Mouse (Mus musculus) cortical plate, adult 2 months (tissue): ENCODE data around the gene Tent5b. TPM values are rescaled to one million over a fixed set of nuclear protein-coding genes. Genes with fewer than 3 reads are reported as not detected.
A peak's percentile ranks its signal among the peaks of the same experiment; 100 is the strongest.

ENCODE experiments used
- H3K27ac ChIP-seq: fragments of 200-500 bp; 2 replicates; pipeline ENCODE4 v1.5.1; 2012; ENCODE audit warnings: low read length, control low read depth, inconsistent platforms; ENCODE audit not compliant: insufficient read depth
- H3K4me1 ChIP-seq: fragments of 200-500 bp; 2 replicates; pipeline ENCODE4 v1.6.1; 2011; ENCODE audit warnings: low read length; ENCODE audit not compliant: control insufficient read depth, insufficient read depth
- H3K4me3 ChIP-seq: fragments of 200-500 bp; 2 replicates; pipeline ENCODE4 v1.5.1; 2011; ENCODE audit warnings: mild to moderate bottlenecking, low read length, control low read depth; ENCODE audit not compliant: insufficient read depth
- CTCF ChIP-seq: fragments of 200-500 bp; IDR thresholded peaks from 2 replicates; pipeline ENCODE4 v1.5.1; 2011; ENCODE audit warnings: mild to moderate bottlenecking, control low read depth, low read length; ENCODE audit not compliant: insufficient read depth; ENCODE audit errors: extremely low read depth
- POLR2A ChIP-seq: fragments of 200-500 bp; IDR thresholded peaks from 2 replicates; pipeline ENCODE4 v1.6.1; 2011; ENCODE audit warnings: mild to moderate bottlenecking, low read length, control low read depth; ENCODE audit not compliant: insufficient read depth; ENCODE audit errors: extremely low read depth
- polyA plus RNA-seq: library from polyadenylated mRNA; depleted of rRNA; stranded (reverse); fragments of >200 nt; gene quantifications from 2 replicates; pipeline ENCODE4 v1.2.3, GENCODE M21; 2012

The Tent5b gene
- polyA plus RNA-seq, 1 experiment = 0.06 TPM

DNA sequence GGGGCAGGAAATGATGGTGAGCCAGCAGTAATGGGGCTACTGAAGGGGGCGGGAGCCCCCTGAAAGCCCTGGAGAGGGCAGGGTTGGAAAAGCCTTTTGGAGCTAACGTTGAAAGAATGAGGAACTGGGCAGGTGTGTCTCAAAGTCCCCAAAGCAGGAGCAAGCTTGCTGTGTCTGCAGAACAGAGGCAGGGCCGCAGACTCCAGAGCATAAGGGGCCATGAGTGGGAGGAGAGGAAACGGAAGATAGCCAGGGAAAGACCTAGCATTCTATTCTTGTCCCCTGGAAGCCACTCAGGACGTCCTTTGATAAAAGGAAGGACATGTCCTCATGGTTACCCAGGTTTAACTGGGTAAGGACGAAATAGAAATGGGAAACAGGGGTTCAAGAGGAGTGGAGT, 16.7 kb upstream of the Tent5b start:
- Histone ChIP-seq H3K27ac (no peak overlapping the region), H3K4me1 (no peaks in the 10 kb centered on the region), H3K4me3 (no peak overlapping the region)
- TF ChIP-seq CTCF (no peak), POLR2A (no peak)

DNA sequence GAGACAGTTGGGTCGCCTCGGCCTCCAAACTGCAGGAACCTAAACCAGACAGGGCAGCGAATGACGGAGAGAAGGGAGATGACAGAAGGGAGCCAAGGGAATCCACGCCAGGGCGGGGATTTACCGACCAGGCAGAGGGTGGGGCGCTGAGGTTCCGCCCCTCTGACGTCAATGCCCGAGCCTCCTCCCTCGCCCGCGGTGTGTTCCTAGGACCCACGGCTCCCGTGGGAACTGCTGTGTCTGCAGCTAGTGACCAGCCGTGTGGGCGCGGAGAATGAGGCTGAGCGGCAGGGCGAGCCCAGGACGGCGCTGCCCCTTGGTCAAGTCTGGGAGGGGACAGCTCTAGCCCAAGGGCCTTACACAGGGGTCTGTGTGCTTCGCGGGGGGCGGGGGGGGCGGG, 11.9 kb upstream of the Tent5b start:
- Histone ChIP-seq H3K27ac (no peak overlapping the region), H3K4me1 (no peaks in the 10 kb centered on the region), H3K4me3 (peak overlapping the region; percentile 31)
- no peak for TF ChIP-seq CTCF

DNA sequence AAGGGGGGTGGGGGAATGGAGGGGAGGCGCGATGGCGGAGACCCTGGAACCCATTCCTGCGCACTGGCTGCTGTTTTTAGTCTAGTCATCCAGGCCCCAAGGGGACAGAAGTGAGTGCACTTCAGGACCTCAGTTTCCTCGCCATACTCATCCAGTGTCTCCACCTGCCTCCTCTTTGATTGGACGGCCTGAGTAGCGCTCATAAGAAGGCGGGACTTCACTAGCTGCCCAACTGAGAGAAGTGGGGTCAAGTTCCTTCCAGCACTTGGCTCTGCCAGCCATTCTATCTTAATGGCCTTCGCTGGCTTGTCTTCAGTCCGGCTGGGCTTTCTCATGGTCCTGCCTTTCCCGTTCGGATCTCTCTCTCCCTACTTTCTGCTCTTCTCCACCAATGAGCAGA, 10.8 kb upstream of the Tent5b start:
- TF ChIP-seq POLR2A = no peak
- TF ChIP-seq CTCF = no peak
- Histone ChIP-seq H3K4me3 (no peak overlapping the region), H3K4me1 (no peaks in the 10 kb centered on the region), H3K27ac (no peak overlapping the region)

DNA sequence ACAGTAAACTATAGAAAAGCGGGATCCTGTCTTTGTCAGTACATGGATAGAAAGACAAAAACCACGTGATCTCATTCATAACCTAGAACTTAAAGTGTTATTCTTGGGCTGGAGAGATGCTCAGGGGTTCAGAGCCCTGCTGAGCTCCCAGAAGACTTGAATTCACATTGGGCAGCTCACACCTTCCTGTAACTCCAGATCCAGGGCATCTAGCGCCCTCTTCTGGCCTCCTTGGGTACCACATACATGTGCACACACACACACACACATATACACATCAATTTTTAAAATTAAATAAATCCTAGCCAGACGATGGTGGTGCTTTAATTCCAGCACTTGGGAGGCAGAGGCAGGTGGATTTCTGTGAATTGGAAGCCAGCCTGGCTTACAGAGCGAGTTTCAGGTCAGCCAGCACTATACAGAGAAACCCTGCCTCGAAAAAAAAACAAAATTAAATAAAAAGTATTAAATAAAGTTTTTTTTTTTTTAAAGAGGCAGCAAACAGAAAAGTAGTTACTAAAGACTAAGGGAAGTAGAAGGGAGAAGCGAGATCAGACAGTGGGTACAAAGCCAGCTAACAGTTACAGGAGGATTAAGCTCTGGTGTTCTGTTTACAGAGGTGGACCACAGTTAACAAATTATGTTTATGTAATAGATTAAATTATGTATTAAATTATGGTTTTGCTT, 8.7 kb upstream of the Tent5b start:
- Histone ChIP-seq H3K27ac (no peak overlapping the region), H3K4me3 (no peak overlapping the region)
- TF ChIP-seq POLR2A (no peak), CTCF (no peak)

DNA sequence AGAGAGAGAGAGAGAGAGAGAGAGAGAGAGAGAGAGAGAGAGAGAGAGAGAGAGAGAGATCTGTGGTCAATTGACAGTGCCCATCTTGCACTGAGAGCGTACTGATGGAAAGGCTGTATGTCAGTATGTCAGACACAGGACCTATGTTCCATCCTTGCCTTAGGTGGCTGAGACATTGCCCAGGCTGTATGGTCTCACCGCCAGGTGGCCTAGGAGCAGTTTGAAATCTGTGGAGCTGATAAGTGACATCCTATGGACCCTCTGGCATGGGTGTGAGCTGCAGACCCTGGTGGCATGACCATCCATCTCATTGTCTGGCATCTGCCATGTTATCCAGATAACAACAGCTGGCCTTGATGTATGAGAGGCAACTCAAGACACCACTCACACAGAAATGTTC, 6.1 kb upstream of the Tent5b start:
- Histone ChIP-seq H3K4me3 (no peak overlapping the region), H3K4me1 (no peaks in the 10 kb centered on the region), H3K27ac (no peak overlapping the region)
- no peak for TF ChIP-seq CTCF

More for the DNA sequence above, 8.7 kb upstream of the Tent5b start:
- H3K4me1 ChIP-seq = no peaks in the 10 kb centered on the region

DNA sequence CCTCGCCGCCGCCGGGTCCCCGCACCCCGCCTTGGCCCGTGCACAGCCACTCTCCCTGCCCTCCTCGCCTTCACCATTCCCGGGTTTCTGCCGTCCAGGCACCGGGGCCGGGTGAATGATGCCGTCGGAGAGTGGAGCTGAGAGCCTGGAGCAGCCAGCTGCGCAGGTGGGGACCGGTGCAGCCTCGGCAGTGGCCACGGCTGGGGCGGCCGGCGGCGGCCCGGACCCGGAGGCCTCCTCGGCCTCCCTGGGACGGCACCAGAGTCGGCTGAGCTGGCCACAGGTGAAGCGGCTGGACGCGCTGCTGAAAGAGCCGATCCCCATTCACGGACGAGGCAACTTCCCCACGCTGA, 229 bp downstream of the Tent5b start:
- Histone ChIP-seq H3K4me1 (no peaks in the 10 kb centered on the region), H3K4me3 (no peak overlapping the region), H3K27ac (no peak overlapping the region)
- TF ChIP-seq POLR2A (no peak), CTCF (no peak)

DNA sequence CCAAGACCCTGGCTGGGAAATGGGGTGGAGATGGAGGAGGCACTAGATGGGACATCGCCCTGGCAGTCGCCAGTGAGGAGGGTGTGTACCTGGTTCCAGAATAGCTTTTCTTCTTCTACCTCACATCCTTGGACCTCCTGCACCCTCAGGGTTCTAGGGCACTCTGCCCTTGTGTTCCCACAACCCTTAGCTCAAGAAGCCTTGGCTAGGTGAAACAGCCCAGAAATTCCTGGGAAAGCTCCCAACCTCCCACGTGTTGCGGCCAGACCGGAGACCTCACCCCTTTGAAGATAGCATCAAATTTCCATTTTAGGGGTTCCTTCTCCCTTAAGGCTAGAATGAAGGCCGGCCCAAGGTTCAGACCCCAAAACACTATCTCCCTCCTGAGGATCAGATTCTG, 822 bp downstream of the Tent5b start:
- no peak overlapping the region for H3K4me3 ChIP-seq
- TF ChIP-seq POLR2A = no peak
- no peak for TF ChIP-seq CTCF
- no peaks in the 10 kb centered on the region for H3K4me1 ChIP-seq
- no peak overlapping the region for H3K27ac ChIP-seq

DNA sequence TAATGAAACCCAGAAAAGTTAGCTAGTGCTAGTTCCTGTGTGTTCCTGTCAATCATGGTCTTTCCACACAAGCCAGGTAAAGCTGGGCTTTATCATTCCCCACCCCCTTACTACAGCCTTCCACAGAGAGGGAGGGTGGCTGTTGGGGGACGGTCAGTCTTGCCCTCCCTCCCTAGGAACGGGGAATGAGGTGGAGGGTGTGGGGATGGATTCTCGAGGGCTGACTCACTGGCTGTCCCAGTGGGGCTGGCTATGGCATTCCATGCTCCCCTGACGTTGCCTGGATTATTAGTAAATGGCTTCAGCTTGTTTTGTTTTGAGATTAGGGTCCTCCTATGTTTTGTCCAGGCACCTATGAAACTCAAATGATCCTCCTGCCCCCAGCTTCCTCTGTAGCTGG, 1.6 kb downstream of the Tent5b start:
- no peak overlapping the region for H3K4me3 ChIP-seq
- no peak overlapping the region for H3K27ac ChIP-seq
- TF ChIP-seq POLR2A = no peak
- no peak for TF ChIP-seq CTCF
- no peaks in the 10 kb centered on the region for H3K4me1 ChIP-seq

DNA sequence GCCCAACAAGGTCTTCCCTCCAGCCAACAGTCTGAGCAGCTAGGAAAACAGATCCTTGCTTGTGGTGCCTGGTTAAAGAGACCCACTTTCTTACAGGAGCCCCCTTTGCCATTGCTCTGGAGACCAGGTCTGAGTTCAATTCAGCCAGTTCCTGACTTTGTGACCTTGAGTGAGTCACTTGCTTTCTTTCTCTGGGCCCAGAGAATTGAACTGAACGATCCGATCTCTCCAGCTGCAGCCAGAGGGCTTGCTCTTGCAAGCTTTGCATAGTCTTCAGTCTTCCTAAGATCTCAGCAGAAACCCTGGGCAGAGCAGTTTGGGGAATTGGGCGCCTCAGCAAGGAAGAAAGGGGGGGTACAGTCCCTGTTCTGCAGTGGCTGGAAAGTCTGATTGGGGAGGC, 2.5 kb downstream of the Tent5b start:
- TF ChIP-seq CTCF = no peak
- no peak for TF ChIP-seq POLR2A
- Histone ChIP-seq H3K4me1 (no peaks in the 10 kb centered on the region), H3K4me3 (no peak overlapping the region), H3K27ac (no peak overlapping the region)

DNA sequence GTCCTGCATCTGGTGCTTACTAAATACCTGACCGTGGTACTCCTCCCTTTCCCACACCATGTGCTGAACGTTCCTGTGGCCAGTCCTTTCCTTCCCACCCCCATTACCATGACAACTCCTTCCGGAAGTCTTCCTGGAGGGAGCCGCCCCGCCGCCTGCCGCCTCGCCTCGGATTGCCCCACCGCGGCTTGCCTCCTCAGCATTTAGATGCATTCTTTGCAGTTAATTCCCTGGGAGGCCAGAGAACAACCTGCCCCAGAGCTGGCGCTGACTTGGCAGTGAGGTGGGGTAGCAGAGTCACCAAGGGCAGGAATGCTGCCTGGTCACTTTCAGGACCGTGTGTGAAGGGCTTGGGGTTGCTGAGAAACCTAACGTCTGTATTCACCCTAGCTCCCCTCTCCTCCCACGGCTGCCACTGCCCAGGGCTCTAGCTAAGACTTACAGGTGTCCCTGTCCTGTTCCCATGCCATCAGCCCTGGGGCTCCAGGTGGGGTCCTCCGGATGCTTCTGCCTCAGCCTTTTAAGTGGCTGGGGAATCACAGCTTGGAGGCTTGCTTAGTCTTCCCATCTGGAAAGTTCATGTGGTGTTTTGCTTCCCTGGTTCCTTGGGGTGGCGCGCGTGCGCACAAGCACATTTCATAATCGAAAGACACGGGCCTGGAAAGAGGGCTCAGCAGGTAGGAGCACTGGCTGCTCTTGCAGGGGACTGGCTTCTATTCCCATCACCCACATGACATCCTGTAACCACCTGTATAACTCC, 4.5 kb downstream of the Tent5b start:
- Histone ChIP-seq H3K27ac (no peak overlapping the region), H3K4me3 (peak overlapping the region; percentile 23; the same call in 1 of the 2 replicates), H3K4me1 (no peaks in the 10 kb centered on the region)
- TF ChIP-seq POLR2A (no peak), CTCF (no peak)
